Mouse (Mus musculus): ENCODE data around the gene Maml3. TPM values are rescaled to one million over a fixed set of nuclear protein-coding genes. Genes with fewer than 3 reads are reported as not detected.
A peak's percentile ranks its signal among the peaks of the same experiment; 100 is the strongest.

Gene Maml3
- total RNA-seq, 2 experiments from 2014 or later: 4.4 to 10.6 TPM

- peak; percentile 39 for ATAC-seq (replicated peaks; ENCODE audit: low FRiP score, low TSS enrichment, poor library complexity, severe bottlenecking)
Observed at GRCm38 (mm10) chr3:51745162-51745561, 359.7 kb downstream of the Maml3 start.

DNA sequence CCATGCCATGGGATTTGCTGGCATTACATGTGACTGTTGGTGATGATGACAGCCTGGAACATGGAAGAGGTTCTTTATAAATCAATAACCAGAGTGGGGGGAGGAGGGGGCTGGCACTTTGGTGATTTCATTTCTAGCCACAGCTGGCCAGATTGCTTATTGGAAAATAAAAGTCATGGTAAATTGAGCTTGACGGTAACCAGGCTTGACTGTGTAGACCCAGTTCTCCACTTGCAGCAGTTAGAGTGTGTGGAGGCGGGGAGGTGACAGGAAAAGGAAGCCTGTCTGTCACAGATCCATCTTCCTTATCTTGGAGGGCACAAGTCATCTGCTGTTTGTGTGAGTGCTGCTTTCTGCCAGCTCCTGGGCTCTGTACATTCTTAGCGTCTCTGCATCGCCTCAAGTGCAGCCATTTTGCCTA is 360.5 kb downstream of the Maml3 start:
- ATAC-seq (replicated peaks; ENCODE audit: low FRiP score, low TSS enrichment, poor library complexity, severe bottlenecking): peak; percentile 91

GRCm38 (mm10) chr3:51742405-51742804 is 362.5 kb downstream of the Maml3 start:
- peak; percentile 4; the same call in 1 of the 2 replicates for ATAC-seq (replicated peaks; ENCODE audit: low FRiP score, low TSS enrichment, poor library complexity, severe bottlenecking)

- ATAC-seq (replicated peaks; ENCODE audit: low FRiP score, low TSS enrichment, poor library complexity, severe bottlenecking): no peak
Observed at GRCm38 (mm10) chr3:51741824-51742223, 363.1 kb downstream of the Maml3 start.

GRCm38 (mm10) chr3:51739835-51740112 is 365.1 kb downstream of the Maml3 start:
- ATAC-seq (replicated peaks; ENCODE audit: low FRiP score, low TSS enrichment, poor library complexity, severe bottlenecking): no peak

DNA sequence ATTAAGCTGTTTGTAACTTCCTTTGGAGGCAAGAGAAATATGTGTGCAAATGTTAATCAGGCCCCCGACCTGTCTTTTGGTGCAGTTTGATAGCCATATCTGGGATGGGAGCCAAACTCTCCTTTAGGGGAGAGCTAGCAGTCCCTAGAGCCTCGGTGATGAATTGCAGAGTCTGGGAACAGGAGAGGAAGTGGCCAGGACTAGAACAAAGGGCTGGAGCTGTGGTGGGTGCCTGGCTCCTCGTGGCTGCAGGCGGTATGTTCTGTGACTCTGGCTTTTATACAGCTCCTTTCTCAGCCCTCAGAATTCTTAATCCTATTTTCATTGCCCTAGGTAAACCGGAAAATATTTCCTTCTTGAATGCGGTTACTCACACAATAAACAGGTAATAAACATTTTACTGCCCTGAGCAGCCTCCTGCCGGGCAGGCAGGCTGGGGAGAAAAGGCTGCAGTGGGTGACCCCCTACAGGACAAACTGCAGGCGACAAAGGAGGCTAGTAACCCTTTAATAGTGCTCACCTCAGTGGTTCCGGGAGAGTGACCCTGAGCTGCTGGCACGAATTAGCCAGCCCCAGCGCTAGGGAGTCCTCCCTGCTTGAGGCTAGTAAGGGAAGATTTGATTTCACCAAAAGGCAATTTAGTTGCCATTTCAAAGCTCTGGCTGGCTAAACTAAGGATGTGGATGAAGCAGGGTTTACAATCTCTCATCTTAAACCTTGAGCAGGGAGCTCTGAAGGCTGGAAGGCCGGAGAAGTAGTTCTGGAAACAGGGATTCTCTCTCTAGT is 365.6 kb downstream of the Maml3 start:
- peak; percentile 88 for ATAC-seq (replicated peaks; ENCODE audit: low FRiP score, low TSS enrichment, poor library complexity, severe bottlenecking)

- no peak for ATAC-seq (replicated peaks; ENCODE audit: low FRiP score, low TSS enrichment, poor library complexity, severe bottlenecking)
Observed at GRCm38 (mm10) chr3:51733685-51734084, 371.2 kb downstream of the Maml3 start.

DNA sequence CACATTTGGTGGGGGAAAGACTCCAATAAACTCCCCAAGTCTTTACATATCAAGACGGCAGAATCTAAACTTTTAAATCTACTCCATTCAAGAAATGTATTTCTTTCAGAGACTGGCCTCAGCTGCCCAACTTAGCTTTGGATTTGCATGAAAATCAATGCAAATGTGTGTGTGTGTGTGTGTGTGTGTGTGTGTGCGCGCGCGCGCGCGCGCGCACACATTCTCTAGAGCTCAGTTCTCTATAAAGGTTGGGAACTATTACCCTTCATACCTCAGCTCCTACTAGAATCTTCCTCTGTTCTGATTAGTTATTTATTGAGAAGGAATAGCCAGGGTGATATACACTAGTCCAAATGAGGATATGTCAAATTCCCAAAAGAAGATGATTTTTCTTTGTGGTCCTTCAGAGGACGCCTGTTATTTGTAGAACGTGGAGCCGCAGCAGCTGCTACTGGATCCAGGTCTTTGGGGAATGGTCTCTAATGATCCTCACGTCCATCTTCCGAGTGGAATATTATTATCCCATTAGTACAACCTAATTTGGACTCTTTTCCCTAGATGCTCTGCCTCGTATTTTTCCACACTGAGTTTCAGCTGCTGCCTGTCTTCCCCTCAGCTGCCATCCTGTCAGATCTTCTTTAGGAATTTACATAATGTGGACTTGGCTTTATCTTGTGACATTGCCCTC is 372.8 kb downstream of the Maml3 start:
- ATAC-seq (replicated peaks; ENCODE audit: low FRiP score, low TSS enrichment, poor library complexity, severe bottlenecking): no peak

- no peak for ATAC-seq (replicated peaks; ENCODE audit: low FRiP score, low TSS enrichment, poor library complexity, severe bottlenecking)
Observed at GRCm38 (mm10) chr3:51730662-51731061, 374.2 kb downstream of the Maml3 start.

- no peak for ATAC-seq (replicated peaks; ENCODE audit: low FRiP score, low TSS enrichment, poor library complexity, severe bottlenecking)
Observed at GRCm38 (mm10) chr3:51729109-51729918, 375.6 kb downstream of the Maml3 start.

DNA sequence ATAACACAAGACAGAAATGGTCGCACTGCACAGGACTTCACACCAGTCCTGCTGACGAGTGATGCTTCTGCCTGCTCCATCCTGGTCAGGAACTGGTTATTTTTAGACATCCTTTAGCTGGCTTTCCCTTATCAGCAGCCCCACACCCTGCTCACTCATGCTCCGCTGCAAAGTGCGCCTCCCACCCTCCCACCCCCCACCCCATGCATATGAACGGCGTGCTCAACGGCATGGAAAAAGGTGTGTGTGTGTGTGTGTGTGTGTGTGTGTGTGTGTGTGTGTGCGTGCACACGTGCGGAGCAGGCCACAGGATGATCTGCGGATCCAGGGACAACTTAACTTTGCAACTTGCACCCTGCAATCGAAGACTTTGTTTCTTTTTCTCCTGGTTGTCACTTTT is 376.4 kb downstream of the Maml3 start:
- ATAC-seq (replicated peaks; ENCODE audit: low FRiP score, low TSS enrichment, poor library complexity, severe bottlenecking): peak; percentile 83

DNA sequence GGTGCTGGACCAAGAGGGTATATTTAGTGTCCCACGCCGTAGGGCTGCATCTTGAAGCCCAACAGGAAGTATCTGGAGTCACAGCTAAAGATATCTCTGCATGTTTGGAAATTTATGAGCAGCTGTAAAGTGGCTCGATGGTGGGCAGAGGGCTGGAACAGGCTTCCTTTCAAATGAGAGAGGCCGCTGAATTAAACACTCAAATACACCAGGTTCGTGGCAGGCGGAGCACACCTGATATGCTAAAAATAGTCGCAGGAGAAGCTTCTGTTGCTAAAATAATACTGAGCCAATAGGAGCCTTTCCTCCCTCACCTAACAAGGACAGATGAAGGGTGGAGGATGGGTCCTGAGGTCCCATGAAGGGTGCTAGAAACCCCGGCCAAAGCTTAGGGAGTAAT is 376.9 kb downstream of the Maml3 start:
- ATAC-seq (replicated peaks; ENCODE audit: low FRiP score, low TSS enrichment, poor library complexity, severe bottlenecking): peak; percentile 41

- no peak for ATAC-seq (replicated peaks; ENCODE audit: low FRiP score, low TSS enrichment, poor library complexity, severe bottlenecking)
Observed at GRCm38 (mm10) chr3:51727487-51727886, 377.4 kb downstream of the Maml3 start.

- ATAC-seq (replicated peaks; ENCODE audit: low FRiP score, low TSS enrichment, poor library complexity, severe bottlenecking): no peak
Observed at GRCm38 (mm10) chr3:51726257-51726656, 378.6 kb downstream of the Maml3 start.

- ATAC-seq (replicated peaks; ENCODE audit: low FRiP score, low TSS enrichment, poor library complexity, severe bottlenecking): no peak
Observed at GRCm38 (mm10) chr3:51719982-51720381, 384.9 kb downstream of the Maml3 start.

- no peak for ATAC-seq (replicated peaks; ENCODE audit: low FRiP score, low TSS enrichment, poor library complexity, severe bottlenecking)
Observed at GRCm38 (mm10) chr3:51719373-51719772, 385.5 kb downstream of the Maml3 start.

GRCm38 (mm10) chr3:51717909-51718308 is 387.0 kb downstream of the Maml3 start:
- ATAC-seq (replicated peaks; ENCODE audit: low FRiP score, low TSS enrichment, poor library complexity, severe bottlenecking): no peak

DNA sequence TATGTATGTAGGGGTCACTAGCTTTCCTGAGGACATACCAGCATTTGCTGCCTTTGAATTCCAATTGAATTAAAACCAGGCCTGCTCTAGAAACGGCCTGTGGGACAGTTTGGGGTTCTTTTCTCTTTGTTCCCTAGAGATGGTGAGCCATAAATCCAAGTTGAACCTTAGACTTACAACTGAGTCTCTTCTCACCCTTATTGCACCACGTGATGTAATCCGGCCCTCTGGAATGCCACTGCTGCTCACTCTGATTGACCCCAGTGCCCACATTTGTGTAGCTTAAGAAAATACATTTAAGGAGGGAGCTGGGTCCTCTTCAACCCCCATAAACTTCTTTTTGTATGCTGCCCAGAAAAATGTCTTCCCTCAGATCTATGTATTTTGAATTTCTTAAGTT is 387.4 kb downstream of the Maml3 start:
- no peak for ATAC-seq (replicated peaks; ENCODE audit: low FRiP score, low TSS enrichment, poor library complexity, severe bottlenecking)

DNA sequence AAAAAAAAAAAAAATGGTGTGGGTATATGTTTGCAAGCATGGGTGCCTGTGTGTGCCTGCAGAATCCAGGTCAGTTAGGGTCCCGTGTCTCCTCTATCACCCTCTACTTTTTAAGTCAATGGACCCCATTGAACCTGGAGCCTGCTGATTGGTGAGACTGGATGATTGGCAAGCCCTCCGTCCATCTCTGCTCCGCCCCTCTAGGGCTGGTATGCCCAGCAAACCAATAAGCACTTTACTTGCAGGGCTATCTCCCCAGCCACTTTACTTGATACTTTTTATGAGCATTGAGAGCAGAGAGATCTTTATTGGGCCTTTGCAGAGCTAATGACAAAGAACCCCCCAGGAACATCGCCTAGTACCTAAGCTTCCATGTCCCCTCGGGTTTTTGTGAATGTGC is 390.4 kb downstream of the Maml3 start:
- ATAC-seq (replicated peaks; ENCODE audit: low FRiP score, low TSS enrichment, poor library complexity, severe bottlenecking): no peak

GRCm38 (mm10) chr3:51713233-51713632 is 391.6 kb downstream of the Maml3 start:
- ATAC-seq (replicated peaks; ENCODE audit: low FRiP score, low TSS enrichment, poor library complexity, severe bottlenecking): no peak
